Mouse (Mus musculus) spleen, adult 2 months (tissue): ENCODE measurements around the gene Nfkbiz.

ENCODE experiments used
- CTCF ChIP-seq: fragments of 200-500 bp; IDR thresholded peaks from 2 replicates; pipeline ENCODE4 v1.5.1; 2011; ENCODE audit warnings: mild to moderate bottlenecking, inconsistent platforms; ENCODE audit not compliant: insufficient read depth, insufficient read length, insufficient replicate concordance; ENCODE audit errors: extremely low read depth
- POLR2A ChIP-seq: fragments of 200-500 bp; IDR thresholded peaks from 2 replicates; pipeline ENCODE4 v1.6.1; 2011; ENCODE audit warnings: low read depth, low read length, inconsistent platforms

DNA sequence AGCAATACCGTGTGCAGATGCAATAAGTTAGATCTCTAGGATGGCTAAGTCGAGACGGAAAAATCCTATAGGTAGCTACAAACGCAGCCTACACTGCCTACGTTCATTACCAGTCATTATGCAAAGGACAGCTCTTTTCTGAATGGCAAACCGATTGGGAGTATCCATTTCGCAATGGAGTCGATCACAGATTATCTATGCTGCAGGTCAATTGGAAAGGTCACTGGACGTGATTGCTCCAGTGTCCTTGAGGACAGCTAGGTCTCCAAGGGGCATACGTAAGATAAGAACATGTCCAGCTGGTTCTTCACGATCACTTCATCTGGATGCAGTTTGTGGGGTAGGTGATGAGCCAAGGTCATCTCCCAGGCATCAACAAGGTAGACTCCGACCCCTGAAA, 5.2 kb upstream of the Nfkbiz start:
- TF ChIP-seq CTCF = no peak
- no peak for TF ChIP-seq POLR2A
